Mouse (Mus musculus) liver (tissue): ENCODE results near the gene Bcl3.

ENCODE experiments used
- DNase-seq: peaks from one replicate; pipeline ENCODE4 v3.0.0-alpha.2; 2020; ENCODE audit warnings: mixed read lengths

Gene Bcl3

DNA sequence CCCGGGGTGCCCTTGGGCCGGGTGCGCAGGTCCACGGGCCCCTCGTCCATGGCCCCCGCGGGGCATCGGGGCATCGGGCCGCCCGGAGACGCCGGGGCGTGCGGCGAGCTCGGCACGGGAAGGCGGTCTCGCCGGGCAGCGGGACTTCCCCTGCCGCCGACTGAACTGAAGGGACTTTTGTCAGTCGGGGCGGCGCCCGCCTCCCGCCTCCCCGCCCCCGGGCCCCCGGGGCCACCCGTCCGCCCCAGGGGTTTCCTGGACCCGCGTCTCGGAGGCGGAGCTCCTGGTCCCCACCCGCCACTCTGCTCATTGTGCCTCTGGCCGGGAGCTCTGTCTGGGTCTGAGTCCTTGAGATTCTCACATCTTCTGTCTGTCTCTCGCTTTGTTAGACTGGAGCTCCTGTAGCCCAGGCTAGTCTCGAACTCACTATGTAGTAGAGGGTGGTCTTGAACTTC is at the start of gene Bcl3:
Gene Bcl3, minus strand, starts transcription at position 167 of the 455 bp plus-strand sequence.
- peak; percentile 61 for DNase-seq

DNA sequence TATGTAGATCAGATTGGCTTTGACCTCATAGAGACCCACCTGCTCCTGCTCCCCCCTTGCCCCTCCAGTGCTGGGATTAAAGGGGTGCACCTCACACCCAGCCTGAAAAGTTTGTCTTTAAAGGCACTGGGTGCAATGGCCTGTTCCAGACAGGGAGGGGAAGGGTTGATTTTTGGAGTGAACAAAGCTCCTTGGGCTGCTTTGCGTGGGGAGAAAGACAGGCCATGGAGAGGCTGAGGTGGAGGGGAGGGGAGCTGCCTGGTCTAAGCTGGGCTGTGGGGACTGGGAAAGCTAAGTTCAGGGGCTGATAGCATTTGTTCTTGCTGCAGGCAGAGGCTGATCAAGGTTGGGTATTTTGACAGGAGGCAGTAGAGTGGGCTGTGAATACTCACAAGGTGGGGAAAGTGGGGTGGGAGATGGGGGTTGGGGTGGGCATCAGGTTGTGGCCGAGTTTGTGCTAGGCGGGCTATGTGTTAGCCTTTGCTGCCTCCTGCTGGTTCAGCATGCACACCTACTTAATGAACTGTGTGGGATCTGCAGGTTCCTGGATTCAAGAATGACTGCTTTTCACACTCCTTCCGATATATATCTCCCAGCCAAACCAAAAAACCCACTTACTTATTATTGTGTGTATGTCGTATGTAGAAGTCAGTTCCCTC is 49.5 kb upstream of the Bcl3 start:
- peak; percentile 32 for DNase-seq

DNA sequence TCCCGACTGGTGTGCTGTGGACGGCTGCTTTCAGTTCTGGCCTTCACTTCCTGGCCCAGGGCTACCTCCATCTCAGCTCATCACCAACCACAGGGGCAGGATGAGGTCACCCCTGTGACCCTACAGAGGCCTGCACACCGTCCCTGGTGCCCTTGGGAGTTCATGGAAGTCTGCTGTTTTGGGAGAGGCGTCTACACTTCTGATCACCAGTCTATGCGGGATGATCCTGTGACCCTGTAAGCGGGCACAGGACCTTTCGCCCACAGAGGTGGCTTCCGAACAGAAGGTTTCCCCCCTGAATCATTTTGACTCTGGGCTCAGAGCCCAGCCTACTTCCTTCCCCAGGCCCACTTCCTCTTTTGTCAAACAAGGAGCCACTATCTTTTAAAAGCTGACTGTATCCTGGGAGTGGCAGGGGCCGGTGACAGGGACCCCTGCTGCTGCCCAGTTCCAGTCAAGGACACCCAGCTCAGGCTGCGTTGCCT is 48.6 kb upstream of the Bcl3 start:
- peak; percentile 20 for DNase-seq

DNA sequence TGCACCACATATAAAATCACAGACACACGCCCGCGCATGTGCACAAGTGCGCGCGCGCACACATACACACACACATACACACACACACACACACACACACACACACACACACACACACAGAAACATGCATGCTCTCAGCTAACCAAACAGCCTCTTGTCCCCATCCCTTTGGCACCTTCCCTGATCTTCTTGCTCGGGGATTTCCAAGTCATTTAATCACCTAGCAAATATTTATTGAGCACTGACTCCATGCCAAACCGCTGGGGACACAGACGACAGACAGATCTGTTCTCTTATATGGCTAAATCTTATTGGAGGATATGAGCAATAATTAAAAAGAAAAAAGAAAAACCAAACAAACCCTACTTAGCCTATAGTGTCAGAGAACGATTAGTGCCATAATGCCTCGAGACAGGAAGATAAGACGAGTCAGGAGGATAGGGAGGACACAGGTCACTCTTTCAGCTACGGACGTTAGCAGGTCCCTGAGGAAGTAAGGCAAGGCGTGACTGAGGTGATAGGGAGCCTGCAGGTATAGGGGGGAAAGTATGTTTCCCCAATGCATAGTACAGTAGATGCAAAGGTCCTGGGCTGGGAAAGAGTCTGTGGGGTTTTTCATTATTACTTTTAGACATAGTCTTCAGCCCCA is 45.3 kb upstream of the Bcl3 start:
- no peak for DNase-seq

DNA sequence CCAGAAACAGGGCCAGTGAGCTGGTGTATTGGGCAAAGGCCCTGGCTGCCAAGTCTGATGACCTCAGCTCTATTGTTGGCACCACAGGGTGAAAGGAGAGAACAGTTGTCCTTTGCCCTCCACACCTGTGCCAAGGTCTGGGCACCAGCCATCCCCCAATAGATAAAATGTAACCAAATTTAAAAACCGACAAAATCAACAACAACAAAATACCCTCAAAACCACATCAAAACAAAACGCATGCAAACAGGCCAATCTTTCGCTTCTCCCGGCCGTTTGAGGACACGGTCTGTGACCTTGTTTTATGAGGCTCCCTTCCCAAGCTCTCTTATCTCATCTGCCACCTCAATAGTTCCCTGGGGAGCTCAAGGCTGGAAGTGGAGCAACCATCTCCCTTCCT is 43.9 kb upstream of the Bcl3 start:
- DNase-seq, result no peak

DNA sequence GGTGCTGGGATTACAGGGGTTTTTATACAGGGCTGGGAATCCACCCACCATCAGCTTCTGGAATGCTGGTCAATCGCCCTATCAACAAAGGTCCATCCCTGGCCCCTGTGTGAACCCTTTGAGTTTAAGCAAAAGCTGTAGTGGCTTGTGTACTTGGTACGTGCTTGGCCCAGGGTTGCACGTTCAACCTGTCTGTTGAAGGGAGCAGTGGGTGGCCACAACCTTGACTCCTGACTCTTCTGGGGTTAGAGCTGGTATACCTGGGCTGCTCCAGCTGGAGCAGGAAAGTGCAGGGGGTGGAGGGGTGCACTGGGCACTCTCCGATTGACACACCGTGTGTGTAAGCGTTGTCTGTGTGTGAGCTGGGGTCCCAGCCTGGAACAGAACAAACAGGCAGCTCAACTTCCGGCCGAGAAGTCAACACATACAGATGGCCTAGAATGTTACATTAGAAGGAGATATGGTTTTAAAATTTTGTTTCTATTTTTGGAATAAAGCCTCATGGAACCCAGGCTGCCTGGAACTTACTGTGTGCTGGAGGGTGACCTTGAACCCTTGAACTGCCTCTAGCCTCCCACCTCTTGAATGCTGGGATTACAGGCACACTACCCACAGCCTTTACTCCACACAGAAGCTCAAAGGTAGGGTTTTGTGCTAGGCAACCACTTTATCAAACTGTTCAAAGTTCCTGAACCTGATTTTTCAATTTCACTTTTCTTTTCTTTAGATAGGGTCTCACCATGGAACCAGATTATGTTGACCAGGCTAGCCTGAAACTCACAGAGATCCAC is 42.9 kb upstream of the Bcl3 start:
- DNase-seq, result no peak

DNA sequence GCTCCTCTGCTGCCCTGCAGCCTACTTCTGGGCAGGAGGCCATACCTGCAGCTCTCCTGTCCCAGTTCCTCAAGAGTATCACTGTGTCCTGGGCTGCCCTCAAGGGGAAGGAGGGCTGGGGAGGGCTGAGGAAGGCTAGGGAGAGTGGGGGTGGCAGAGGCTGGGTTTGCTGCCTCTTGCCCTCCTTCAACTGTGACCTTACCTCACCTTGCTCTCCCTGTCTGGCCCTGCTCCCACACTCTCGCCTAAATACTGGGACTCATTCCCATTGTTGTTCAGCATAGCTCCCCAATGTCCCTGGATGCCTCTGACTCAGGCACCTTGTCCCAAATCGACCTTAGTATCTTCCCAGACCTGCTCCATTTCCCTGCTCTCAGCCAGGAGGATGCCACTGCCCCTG is 41.7 kb upstream of the Bcl3 start:
- no peak for DNase-seq

DNA sequence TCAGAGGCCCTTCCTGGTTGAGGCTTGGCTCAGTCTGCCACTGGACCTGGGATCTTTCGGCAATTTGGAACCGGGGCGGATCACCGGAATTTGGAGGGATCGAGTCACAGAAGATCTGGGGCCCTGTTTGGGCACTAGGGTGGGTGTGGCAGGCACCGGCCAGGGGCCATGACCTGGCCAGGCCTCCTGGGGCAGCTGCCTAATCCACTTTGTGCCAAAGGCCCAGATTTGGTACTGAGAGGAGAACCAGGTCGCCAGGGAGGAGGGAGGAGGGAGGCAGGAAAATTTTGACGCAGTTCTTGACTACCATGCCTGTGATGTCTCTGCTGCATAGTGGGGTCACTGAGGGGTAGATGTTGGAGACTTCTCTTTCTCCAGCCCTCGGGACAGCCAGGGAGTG is 38.6 kb upstream of the Bcl3 start, which contains the start of gene Ceacam16:
Gene Ceacam16, minus strand, starts transcription at position 101 of the 400 bp plus-strand sequence.
- DNase-seq, result no peak

DNA sequence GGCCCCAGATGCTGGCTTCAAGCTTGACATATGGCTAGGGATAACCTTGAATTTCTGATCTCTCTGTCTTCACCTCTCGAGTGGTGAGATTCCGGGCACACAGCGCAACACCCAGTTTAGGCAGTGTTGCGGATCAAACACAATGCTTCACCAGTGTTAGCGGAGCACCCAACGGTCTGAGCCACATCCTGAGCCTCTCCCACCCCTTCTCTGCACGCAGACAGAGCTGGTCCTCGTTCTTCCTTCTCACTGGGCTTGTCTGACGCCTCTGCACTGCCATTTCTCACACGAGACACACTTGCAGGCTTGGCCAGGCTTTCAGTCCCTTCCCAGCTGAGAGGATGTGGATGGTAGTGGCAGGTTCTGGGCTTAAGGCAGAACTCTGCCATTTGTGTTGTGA is 37.2 kb upstream of the Bcl3 start:
- DNase-seq, result no peak

DNA sequence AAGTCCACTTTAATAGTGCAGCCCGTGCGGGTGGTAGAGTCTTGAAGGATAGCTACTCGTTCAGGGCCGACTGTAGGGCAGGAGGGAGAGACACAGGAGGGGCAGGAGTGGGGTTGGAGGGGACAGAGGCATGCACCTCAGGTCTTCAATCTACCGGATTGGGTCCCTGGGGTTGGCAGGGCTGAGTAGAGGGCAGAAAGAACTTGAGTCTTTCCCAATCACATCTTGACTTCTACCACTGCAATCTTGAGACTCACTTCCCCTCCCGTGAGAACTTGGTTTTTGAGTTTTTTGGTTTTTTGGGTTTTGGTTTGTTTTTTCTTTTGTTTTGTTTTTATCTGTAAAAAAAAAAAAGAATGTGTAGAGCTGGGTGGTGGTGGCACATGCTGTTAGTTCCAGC is 33.7 kb upstream of the Bcl3 start:
- no peak for DNase-seq

DNA sequence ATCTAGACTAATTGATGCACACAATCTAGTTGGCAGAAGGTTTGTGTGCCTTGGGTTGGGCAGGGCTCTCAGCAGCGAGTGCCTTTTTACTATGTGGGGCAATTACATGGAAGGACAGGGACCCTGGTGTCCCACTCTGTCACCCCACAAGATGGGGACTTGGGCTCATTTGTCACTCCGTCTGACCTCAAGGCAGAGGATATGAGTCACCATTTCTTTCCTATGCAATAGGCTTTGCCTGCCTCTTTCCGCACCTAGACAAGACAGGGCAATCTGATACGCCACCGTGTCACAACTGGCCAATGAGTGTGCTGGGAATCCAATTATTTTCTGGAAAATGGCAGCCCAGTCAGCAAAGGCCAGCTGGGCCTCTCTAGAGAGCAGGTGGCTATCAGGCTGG is 33.1 kb upstream of the Bcl3 start:
- DNase-seq, result no peak

DNA sequence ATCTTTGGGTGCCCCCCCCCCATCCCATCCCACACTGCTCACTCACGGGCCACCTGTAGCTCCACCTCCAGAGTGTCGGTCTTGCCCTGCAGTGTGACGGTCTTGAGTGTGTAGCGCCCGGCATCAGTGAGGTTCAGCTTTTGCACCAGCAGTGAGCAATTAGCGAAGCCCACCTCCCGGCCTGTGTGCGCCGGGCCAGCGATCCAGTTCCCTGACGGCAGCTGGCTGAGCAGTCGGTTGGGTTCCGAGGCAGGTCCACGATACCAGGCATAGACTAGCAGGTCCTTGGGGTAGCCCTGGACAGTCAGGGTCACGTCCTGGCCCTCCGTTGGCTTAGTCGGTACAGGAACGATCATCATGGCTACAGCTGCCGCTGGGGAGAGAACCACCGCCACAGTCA is 31.0 kb upstream of the Bcl3 start:
- no peak for DNase-seq

DNA sequence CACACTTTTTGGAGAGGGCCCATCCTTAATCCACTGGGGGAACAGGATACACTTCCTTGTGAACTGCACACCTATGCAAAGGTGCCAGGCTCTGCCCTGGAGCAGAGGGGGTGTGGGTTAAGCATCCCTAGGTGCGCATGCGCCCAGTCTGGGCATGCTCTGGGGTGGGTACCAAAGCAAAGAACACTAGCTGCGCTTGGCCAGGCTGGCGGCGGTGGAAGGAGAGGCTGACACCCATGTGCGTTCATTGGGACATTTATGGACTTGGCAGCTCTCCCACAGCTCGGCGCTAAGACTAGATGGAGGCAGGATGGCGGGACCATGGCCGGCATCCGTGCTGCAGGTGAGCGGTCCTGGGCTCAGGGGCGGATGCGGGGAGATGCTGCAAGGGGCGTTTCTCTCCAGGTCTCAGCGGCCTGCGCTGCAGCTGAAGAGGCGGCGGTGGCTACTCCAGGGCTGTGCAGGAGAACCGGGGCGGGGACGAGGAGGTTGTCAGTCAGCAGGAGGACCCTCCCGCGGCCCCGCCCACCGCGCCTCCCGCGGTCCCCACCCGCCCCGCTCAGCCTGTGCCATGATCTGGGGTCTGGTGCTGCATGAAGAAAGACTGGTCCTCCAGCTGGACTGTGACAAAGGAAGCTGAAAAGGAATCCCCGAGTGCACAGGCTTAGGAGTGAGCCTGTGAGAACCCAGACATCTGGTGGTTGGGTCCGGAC is 29.4 kb upstream of the Bcl3 start, which contains the start of gene Gm19345:
Gene Gm19345, plus strand, starts transcription at position 146 of the 713 bp plus-strand sequence.
- peak; percentile 38 for DNase-seq

DNA sequence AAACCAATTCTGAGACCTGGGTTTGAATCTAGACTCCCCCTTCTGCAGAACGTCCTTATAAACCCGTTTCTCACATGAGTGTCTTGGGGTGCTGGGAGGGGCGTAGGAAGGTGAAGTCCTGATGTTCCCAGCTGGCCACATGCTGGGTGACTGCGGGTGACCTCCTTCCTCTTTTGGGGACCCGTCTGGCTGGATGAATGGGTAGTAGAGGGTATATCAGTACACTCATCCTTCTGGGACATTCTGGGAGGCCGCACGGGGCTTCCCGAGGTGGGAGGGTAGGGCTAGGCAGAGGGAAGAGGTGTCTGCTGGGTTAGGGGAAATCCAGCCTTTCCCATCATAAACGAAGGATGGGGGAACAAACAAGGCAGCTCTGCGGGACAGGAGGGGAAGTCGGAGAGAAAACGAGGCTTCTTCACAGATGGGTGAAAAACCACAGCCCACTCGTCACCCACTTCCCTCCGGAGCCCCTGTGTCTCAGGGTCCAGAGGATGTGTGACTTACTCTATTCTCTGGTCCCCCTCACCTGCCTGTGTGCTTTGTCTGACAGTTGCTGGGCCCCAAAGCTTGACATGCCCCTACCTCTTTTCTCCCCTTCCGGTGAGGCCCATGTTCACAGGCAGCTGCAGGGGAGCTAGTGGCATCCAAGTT is 22.1 kb upstream of the Bcl3 start:
- no peak for DNase-seq

DNA sequence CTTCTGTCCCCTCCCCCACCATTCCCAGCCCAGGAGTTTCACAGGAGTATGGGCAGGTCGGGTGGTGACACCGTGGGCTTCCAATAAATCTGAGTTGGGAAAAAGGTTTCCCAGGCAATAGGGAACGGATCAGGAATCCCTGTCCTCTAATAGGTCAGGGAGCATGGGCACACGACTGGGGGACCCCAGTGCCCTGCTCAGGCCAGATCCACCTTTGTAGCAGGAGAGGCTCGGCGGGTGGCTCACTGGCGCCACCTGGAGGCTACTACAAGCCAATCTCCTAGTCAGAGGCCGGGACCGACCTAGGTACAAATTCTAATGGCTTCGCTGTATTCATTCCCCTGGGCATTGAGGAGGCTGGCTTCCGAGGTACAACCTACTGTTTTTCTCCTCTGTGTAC is 21.0 kb upstream of the Bcl3 start:
- DNase-seq, result peak; percentile 70

DNA sequence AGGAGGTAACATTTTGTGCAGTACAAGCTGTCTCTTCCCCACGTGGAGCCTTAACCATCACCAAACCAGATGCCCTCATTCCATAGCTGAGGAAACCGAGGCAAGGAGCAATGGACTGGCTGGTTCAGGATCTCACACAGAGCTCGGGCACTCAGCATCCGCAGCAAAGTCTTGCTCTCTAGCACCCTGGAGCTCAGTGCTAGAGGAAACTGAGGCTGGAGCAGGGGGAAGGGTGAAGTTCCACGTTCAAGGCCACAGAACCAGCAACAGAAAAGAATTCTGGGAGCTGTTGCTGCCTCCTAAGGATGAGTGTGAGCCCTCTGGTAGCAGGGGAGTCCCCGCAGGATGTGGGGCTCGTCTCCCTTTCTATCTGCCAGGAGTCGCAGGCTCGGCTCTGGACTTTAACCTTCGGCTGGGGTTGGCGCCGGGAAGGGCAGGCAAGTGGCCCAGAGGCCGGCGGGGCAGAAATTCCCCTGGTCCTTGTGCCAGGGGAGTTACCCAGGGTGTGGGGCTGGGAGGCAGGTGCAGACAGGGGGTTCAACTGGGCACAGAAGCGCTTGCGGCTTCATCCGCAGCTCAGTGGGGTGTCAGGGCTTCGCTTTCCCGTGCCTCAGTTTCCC is 20.4 kb upstream of the Bcl3 start:
- DNase-seq, result peak; percentile 39

DNA sequence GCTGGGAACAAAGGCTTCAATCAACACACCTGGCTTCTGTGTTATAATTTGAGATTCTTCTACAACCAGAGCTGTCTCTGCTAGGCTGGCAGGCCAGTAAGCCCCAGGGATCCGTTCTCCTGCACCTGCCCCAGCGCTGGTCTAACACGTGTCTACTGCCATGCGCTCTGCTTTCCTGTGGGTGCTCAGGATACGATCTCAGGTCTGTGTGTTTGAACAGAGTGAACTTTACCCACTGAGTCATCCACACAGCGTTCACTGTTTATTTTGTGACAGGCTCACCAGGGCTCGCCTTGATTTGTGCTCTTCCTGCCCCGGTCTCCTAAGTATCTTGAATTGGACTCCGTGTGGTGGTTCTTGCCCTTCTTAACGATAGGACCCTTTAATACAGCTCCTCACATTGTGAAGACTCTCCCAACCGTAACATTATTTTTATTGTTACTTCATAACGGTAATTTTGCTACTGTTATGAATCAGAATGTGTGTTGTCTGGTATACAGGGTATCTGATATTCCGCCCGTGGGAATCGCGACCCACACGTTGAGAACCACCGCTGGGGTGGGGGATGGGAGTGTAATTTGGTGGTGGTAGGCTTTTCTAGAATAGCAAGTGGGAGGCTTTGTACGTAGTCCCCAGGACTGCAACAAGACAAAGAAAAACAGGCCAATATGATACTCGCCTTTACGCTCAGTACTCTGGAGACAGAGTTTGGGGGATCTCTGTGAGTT is 19.3 kb upstream of the Bcl3 start:
- DNase-seq, result peak; percentile 44

DNA sequence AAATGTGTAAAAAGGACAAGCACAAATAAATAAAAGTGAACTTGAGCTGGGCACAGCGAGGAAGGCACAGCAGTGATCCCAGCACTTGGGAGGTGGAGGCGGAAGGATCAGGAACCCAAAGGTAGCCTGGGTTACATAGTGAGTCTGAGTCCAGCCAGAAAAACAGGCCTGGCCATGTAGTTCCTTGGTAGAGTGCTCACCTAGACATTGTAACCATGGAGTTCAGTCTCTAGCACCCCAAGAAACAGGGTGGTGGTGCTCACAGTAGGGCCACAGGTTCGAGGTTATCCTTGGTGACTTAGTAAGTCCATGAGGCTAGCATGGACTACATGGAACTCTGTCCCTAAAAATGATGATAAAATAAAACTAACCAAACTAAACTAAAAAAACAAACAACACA is 18.4 kb upstream of the Bcl3 start:
- no peak for DNase-seq

DNA sequence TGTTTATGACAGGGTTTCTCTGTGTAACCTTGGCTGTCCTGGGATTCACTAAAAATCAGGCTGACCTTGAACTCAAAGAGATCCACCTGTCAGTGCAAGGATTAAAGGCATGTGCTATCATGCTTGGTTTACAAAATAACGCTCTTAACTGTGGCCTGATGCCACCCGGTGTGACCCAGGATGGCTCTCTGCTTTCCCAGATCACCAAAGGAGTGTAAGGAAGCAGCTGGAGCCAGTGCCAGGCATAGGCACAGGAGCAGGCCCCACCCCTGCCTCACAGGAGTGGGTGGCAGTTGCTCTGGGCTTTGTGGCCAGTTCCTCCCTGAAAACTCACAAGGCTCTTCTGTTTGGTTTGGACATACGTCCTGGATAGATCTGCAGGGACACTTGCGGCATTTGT is 17.8 kb upstream of the Bcl3 start:
- DNase-seq, result no peak

DNA sequence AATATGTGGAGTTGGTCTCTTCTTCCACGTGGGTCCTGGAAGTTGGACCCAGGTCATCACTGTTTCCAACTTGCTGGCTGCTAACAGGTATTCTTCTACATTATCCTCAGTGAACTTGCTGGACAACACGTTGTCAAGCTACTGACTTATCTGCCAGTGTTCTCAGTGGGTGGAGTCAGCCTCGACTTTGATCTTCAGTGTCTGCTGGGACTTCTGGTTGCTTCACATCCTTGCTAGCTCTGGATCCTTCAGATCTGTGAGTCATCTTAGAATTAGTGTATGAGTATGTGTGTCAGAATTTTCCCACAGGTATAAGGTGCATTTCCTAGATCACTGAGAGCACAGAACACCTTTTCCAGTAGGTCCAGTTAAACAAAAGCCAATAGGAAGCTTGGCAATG is 14.3 kb upstream of the Bcl3 start:
- no peak for DNase-seq

DNA sequence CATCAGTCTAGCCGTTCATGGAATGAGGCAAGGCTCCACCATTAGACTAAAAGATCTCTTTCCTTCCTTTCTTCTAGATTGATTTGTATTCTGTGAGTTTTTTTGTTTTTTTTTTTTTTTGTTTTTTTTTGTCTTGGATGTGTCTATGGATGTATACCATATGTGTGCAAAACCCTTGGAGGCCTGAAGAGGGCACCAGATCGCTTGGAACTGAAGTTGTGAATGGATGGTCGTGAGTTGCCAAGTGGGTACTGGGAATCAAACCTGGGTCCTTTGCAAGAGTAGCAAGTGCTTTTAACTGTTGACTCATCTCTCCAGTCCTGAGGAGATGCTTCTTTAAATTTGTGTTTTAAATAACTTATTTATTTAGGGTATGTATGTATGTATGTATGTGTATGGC is 11.5 kb upstream of the Bcl3 start:
- DNase-seq, result no peak
